Mouse (Mus musculus): Measurements from ENCODE around the gene Tax1bp3. TPM values are rescaled to one million over a fixed set of nuclear protein-coding genes. Genes with fewer than 3 reads are reported as not detected.

The Tax1bp3 gene
- polyA plus RNA-seq, 2 experiments, result 10.8 to 25.8 TPM

DNA sequence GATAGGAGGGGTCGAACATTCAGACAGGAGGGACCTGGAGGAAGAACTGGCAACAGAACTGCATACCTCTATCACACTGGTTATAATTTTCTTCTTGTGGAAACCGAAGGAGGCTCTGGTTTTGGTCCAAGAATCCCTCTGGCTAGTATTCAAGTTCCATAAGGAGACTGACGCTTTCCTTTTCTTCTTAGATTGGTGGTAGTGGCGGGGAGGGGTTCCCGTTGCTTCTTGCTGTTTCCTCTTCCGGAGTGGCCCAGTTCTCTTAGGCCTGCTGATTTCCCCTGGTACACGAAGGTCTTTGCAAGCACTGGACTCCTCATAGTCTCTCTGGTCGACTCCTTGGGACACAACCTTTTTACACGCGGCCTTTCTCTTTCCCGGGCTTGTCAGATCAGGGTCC, 39.8 kb upstream of the Tax1bp3 start:
- 7% methylated on average over 11 of the region's 11 CpGs for WGBS (ENCODE audit: insufficient replicate concordance)
- DNase-seq (ENCODE audit: low read depth in 3 of 3, low spot score in 3 of 3) (no peak), ATAC-seq (ENCODE audit: insufficient read depth) (no peak)
- Histone ChIP-seq H3K27ac (no peak overlapping the region), H3K36me3 (replicated peaks; ENCODE audit: control insufficient read depth, insufficient read depth, low read depth) (peaks cover 20% of the 10 kb centered on the region), H3K4me3 (ENCODE audit: insufficient read depth in 1 of 2, low read depth in 2 of 2, low read length in 2 of 2) (peak overlapping the region; percentile 82 to 97), H3K27me3 (ENCODE audit: control insufficient read depth, insufficient read depth, low read length) (no peaks in the 10 kb centered on the region), H3K9ac (replicated peaks) (peak overlapping the region; percentile 90), H3K4me2 (ENCODE audit: low read depth) (peak overlapping the region; percentile 87), H3K4me1 (replicated peaks; ENCODE audit: control insufficient read depth in 2 of 2, insufficient read depth in 2 of 2, low read length in 1 of 2) (peaks cover 21 to 30% of the 10 kb centered on the region in 2 experiments), H3K9me3 (ENCODE audit: control insufficient read depth, low read length) (no peaks in the 10 kb centered on the region)
- TF ChIP-seq CTCF (IDR thresholded peaks at IDR 0.05; ENCODE audit: low read depth), result no peak
- no peak for TF ChIP-seq EP300 (IDR thresholded peaks at IDR 0.05; ENCODE audit: low read depth)

GRCm38 (mm10) chr11:73137591-73138501, 39.0 kb upstream of the Tax1bp3 start, which contains the start of gene Haspin:
TSS of gene Haspin (minus strand) at chr11:73138294.
- peak within 1 kb of the TSS; percentile 90 for H3K9ac ChIP-seq (replicated peaks)
- H3K27ac ChIP-seq, result peak within 1 kb of the TSS; percentile 20; the same call in 1 of the 2 replicates
- peak; percentile 76 to 83 (median 78) for DNase-seq (ENCODE audit: low read depth in 3 of 3, low spot score in 3 of 3)
- TF ChIP-seq CTCF (IDR thresholded peaks at IDR 0.05; ENCODE audit: low read depth), result peak; percentile 91
- peak; percentile 77 for TF ChIP-seq EP300 (IDR thresholded peaks at IDR 0.05; ENCODE audit: low read depth)
- H3K36me3 ChIP-seq (replicated peaks; ENCODE audit: control insufficient read depth, insufficient read depth, low read depth), result peaks cover 20% of the 10 kb centered on the region
- peak within 1 kb of the TSS; percentile 82 to 97 for H3K4me3 ChIP-seq (ENCODE audit: insufficient read depth in 1 of 2, low read depth in 2 of 2, low read length in 2 of 2)
- ATAC-seq (ENCODE audit: insufficient read depth), result peak; percentile 96
- H3K9me3 ChIP-seq (ENCODE audit: control insufficient read depth, low read length), result no peaks in the 10 kb centered on the region
- under 1% methylated on average over 84 of the region's 84 CpGs for WGBS (ENCODE audit: insufficient replicate concordance)
- peaks cover 21 to 30% of the 10 kb centered on the region in 2 experiments for H3K4me1 ChIP-seq (replicated peaks; ENCODE audit: control insufficient read depth in 2 of 2, insufficient read depth in 2 of 2, low read length in 1 of 2)
- peak within 1 kb of the TSS; percentile 87 for H3K4me2 ChIP-seq (ENCODE audit: low read depth)
- H3K27me3 ChIP-seq (ENCODE audit: control insufficient read depth, insufficient read depth, low read length), result no peaks in the 10 kb centered on the region

DNA sequence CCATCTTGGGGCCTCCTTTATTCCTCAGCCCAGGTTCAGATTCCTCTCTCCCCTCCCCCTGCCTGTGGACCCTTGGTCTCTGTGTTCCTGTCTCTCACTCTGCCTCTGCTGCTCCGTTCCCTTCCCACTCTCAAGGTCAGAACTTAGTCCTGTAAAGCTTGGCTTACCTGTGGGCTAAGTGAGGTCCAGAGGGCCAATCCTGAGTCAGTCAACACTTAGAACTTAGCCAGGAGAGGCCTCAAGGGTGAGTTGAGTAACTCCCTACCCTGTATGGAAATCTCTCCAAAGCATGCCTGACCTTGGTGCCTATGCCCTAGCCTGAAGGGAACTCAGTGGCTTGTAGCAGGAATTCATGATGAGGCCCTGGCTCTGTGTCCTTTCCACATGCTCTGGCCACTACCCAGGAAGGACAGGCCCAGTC, 32.6 kb upstream of the Tax1bp3 start:
- Histone ChIP-seq H3K4me1 (replicated peaks; ENCODE audit: control insufficient read depth in 2 of 2, insufficient read depth in 2 of 2, low read length in 1 of 2) (no peaks in the 10 kb centered on the region), H3K4me2 (ENCODE audit: low read depth) (no peak overlapping the region), H3K9me3 (ENCODE audit: control insufficient read depth, low read length) (no peaks in the 10 kb centered on the region), H3K4me3 (ENCODE audit: insufficient read depth in 1 of 2, low read depth in 2 of 2, low read length in 2 of 2) (no peak overlapping the region), H3K27ac (no peak overlapping the region), H3K36me3 (replicated peaks; ENCODE audit: control insufficient read depth, insufficient read depth, low read depth) (no peaks in the 10 kb centered on the region), H3K27me3 (ENCODE audit: control insufficient read depth, insufficient read depth, low read length) (no peaks in the 10 kb centered on the region), H3K9ac (replicated peaks) (no peak overlapping the region)
- ATAC-seq (ENCODE audit: insufficient read depth) (no peak), DNase-seq (ENCODE audit: low read depth in 3 of 3, low spot score in 3 of 3) (no peak)
- WGBS (ENCODE audit: insufficient replicate concordance), result 48% methylated on average over 1 of the region's 1 CpGs
- TF ChIP-seq CTCF (IDR thresholded peaks at IDR 0.05; ENCODE audit: low read depth) (no peak), EP300 (IDR thresholded peaks at IDR 0.05; ENCODE audit: low read depth) (no peak)

- Histone ChIP-seq H3K9me3 (ENCODE audit: control insufficient read depth, low read length) (no peaks in the 10 kb centered on the region), H3K4me3 (ENCODE audit: insufficient read depth in 1 of 2, low read depth in 2 of 2, low read length in 2 of 2) (no peak overlapping the region), H3K9ac (replicated peaks) (no peak overlapping the region), H3K36me3 (replicated peaks; ENCODE audit: control insufficient read depth, insufficient read depth, low read depth) (no peaks in the 10 kb centered on the region), H3K27ac (no peak overlapping the region), H3K4me2 (ENCODE audit: low read depth) (no peak overlapping the region), H3K27me3 (ENCODE audit: control insufficient read depth, insufficient read depth, low read length) (no peaks in the 10 kb centered on the region), H3K4me1 (replicated peaks; ENCODE audit: control insufficient read depth in 2 of 2, insufficient read depth in 2 of 2, low read length in 1 of 2) (no peaks in the 10 kb centered on the region)
- ATAC-seq (ENCODE audit: insufficient read depth) (no peak), DNase-seq (ENCODE audit: low read depth in 3 of 3, low spot score in 3 of 3) (no peak)
- 64% methylated on average over 11 of the region's 11 CpGs for WGBS (ENCODE audit: insufficient replicate concordance)
- TF ChIP-seq CTCF (IDR thresholded peaks at IDR 0.05; ENCODE audit: low read depth), result no peak
- TF ChIP-seq EP300 (IDR thresholded peaks at IDR 0.05; ENCODE audit: low read depth), result no peak
Measured at GRCm38 (mm10) chr11:73146026-73146974, 30.6 kb upstream of the Tax1bp3 start.
